Mouse (Mus musculus) cortical plate, adult 2 months (tissue): ENCODE results near the gene Atp2a2.

Experiments used
- CTCF ChIP-seq: fragments of 200-500 bp; IDR thresholded peaks from 2 replicates; pipeline ENCODE4 v1.5.1; 2011; ENCODE audit warnings: mild to moderate bottlenecking, control low read depth, low read length; ENCODE audit not compliant: insufficient read depth; ENCODE audit errors: extremely low read depth
- POLR2A ChIP-seq: fragments of 200-500 bp; IDR thresholded peaks from 2 replicates; pipeline ENCODE4 v1.6.1; 2011; ENCODE audit warnings: mild to moderate bottlenecking, low read length, control low read depth; ENCODE audit not compliant: insufficient read depth; ENCODE audit errors: extremely low read depth

GRCm38 (mm10) chr5:122527761-122528160 is 25.7 kb upstream of the Atp2a2 start:
- TF ChIP-seq CTCF (no peak), POLR2A (no peak)
